Mouse (Mus musculus): ENCODE results near the gene Tldc2.

- TF ChIP-seq EP300 (IDR thresholded peaks at IDR 0.05; ENCODE audit: low read depth), result no peak
- no peak for TF ChIP-seq CTCF (IDR thresholded peaks at IDR 0.05; ENCODE audit: low read depth)
Measured at GRCm38 (mm10) chr2:157063241-157063700, 23.6 kb upstream of the Tldc2 start.
